Mouse (Mus musculus): Measurements from ENCODE around the gene Pak1ip1. TPM values are rescaled to one million over a fixed set of nuclear protein-coding genes. Genes with fewer than 3 reads are reported as not detected.

The Pak1ip1 gene
- polyA plus RNA-seq, 1 experiment from 2014 or later, result 80.8 TPM

Other genes starting within 250 kb of the Pak1ip1 start
- 2.7 and 3.8 TPM in 2 replicates for gene Gcnt2, start 141.3 kb upstream of the Pak1ip1 start, polyA plus RNA-seq (2016; fragmentation: Nextera tagmentation; extraction: Ambion mirVana)
- 213 and 233 TPM in 2 replicates for gene Tmem14c, start 15.3 kb downstream of the Pak1ip1 start, polyA plus RNA-seq (2016; fragmentation: Nextera tagmentation; extraction: Ambion mirVana)
- gene Mak, start 78.7 kb downstream of the Pak1ip1 start, polyA plus RNA-seq (2016; fragmentation: Nextera tagmentation; extraction: Ambion mirVana), result 0.42 and 1.0 TPM in 2 replicates
- gene Gcm2, start 110.0 kb downstream of the Pak1ip1 start, polyA plus RNA-seq (2016; fragmentation: Nextera tagmentation; extraction: Ambion mirVana), result not detected in 2 replicates
- not detected in 2 replicates for gene Sycp2l, start 113.3 kb downstream of the Pak1ip1 start, polyA plus RNA-seq (2016; fragmentation: Nextera tagmentation; extraction: Ambion mirVana)
- 46.8 and 50.7 TPM in 2 replicates for gene Elovl2, start 219.4 kb downstream of the Pak1ip1 start, polyA plus RNA-seq (2016; fragmentation: Nextera tagmentation; extraction: Ambion mirVana)
- 9.9 and 10.9 TPM in 2 replicates for gene Smim13, start 248.8 kb downstream of the Pak1ip1 start, polyA plus RNA-seq (2016; fragmentation: Nextera tagmentation; extraction: Ambion mirVana)

All from midbrain, embryonic 10.5 days (tissue).